Mouse (Mus musculus) E14TG2a.4 (cell line): ENCODE data around the gene Tbc1d30.

Experiments used
- CTCF ChIP-seq: conservative IDR thresholded peaks from 2 replicates; pipeline ENCODE4 v1.5.1; 2014; ENCODE audit warnings: low read length
- POU5F1 ChIP-seq: IDR thresholded peaks from 2 replicates; pipeline ENCODE4 v1.6.1; 2014; ENCODE audit warnings: low read length, borderline replicate concordance

DNA sequence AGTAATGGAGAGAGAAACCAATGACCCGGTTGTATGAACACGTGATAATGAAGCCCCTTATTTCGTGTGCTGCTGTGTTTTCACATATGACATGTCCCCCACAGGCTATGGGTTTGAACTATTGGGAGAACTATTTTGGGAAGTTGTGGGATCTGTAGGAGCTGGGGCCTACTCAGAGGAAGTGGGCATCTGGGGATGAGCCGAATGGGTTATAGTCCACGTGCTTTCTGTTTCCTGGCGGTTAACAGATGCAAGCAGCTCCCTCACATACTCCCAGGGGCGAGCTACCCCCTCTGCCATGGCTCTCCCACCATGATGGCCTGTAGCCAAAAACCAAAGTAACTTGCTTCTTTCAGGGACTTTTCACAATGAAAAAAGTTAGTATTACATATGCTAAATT, 132.5 kb downstream of the Tbc1d30 start:
- TF ChIP-seq CTCF = no peak
- TF ChIP-seq POU5F1 = no peak
